Mouse (Mus musculus) B cell, adult 67 days (primary cell): ENCODE data around the gene Kdsr. TPM values are rescaled to one million over a fixed set of nuclear protein-coding genes. Genes with fewer than 3 reads are reported as not detected.

Source experiments
- total RNA-seq, 2 experiments: library from RNA; stranded (reverse); gene quantifications; 4 replicates each; pipeline ENCODE4 v1.2.4; 2023

The Kdsr gene
- total RNA-seq = 10 to 100 TPM; 26.0 to 27.1 TPM

GRCm38 (mm10) chr1:106759572-106760435 lies at the start of gene Kdsr:
TSS of gene Kdsr (minus strand) at chr1:106759727.

GRCm38 (mm10) chr1:106796542-106796924 lies 37.0 kb upstream of the Kdsr start, which contains the start of gene Vps4b:
TSS of gene Vps4b (minus strand) at chr1:106796728.

GRCm38 (mm10) chr1:106713621-106714529 lies 45.7 kb downstream of the Kdsr start, which contains the start of gene Bcl2:
TSS of gene Bcl2 (minus strand) at chr1:106714274.

Other genes with a start within 250 kb of the Kdsr start
- gene Bcl2, start 45.5 kb downstream of the Kdsr start, total RNA-seq = 10 to 100 TPM; 66.3 to 85.6 TPM
- gene Vps4b, start 37.0 kb upstream of the Kdsr start, total RNA-seq = 100 to 1,000 TPM; 112 to 116 TPM
- not detected for gene Serpinb5, start 101.4 kb upstream of the Kdsr start, total RNA-seq
- not detected for gene Serpinb12, start 174.7 kb upstream of the Kdsr start, total RNA-seq
- not detected for gene Serpinb13, start 221.3 kb upstream of the Kdsr start, total RNA-seq